Mouse (Mus musculus) heart, adult 8-10 months (tissue): ENCODE measurements around the gene Dnajb13. TPM values are rescaled to one million over a fixed set of nuclear protein-coding genes. Genes with fewer than 3 reads are reported as not detected.

Source experiments
- DNase-seq: peaks from one replicate; pipeline ENCODE4 v3.0.0; 2022; ENCODE audit warnings: low spot score
- total RNA-seq, 4 experiments: library from RNA; stranded (reverse); gene quantifications; 2 replicates each; pipeline ENCODE4 v1.2.4; 2022

Dnajb13 gene
- total RNA-seq, 4 experiments from 2014 or later, result 0.50 TPM; not detected in 3

GRCm38 (mm10) chr7:100459862-100460261 lies 54.9 kb downstream of the Dnajb13 start:
- DNase-seq, result no peak

- DNase-seq, result no peak
These were observed 56.6 kb downstream of the Dnajb13 start for GRCm38 (mm10) chr7:100458153-100458552.

Other genes starting within 250 kb of the Dnajb13 start
- under 1 TPM in 3 of 4 experiments, not detected in 1; 0.12 to 0.29 (median 0.16) TPM for gene P4ha3, start 229.4 kb downstream of the Dnajb13 start, total RNA-seq
- gene C2cd3, start 142.7 kb downstream of the Dnajb13 start, total RNA-seq, result 1 to 10 TPM; 7.5 to 9.7 (median 8.5) TPM
- 10 to 100 TPM; 36.0 to 38.6 (median 36.9) TPM for gene Ppme1, start 142.7 kb downstream of the Dnajb13 start, total RNA-seq
- 10 to 100 TPM; 20.7 to 55.8 (median 48.5) TPM for gene Ucp3, start 42.0 kb downstream of the Dnajb13 start, total RNA-seq
- gene Ucp2, start 21.6 kb downstream of the Dnajb13 start, total RNA-seq, result 100 to 1,000 TPM; 165 to 276 (median 226) TPM
- 10 to 100 TPM; 14.3 to 19.9 (median 17.6) TPM for gene Coa4, start 22.1 kb upstream of the Dnajb13 start, total RNA-seq
- 10 to 100 TPM; 60.7 to 63.9 (median 62.5) TPM for gene Rab6a, start 92.5 kb upstream of the Dnajb13 start, total RNA-seq
- 10 to 100 TPM; 69.4 to 78.5 (median 76.5) TPM for gene Mrpl48, start 93.3 kb upstream of the Dnajb13 start, total RNA-seq
- gene Plekhb1, start 147.5 kb upstream of the Dnajb13 start, total RNA-seq, result 1 to 10 TPM; 2.9 to 3.7 (median 3.4) TPM
- gene Fam168a, start 191.7 kb upstream of the Dnajb13 start, total RNA-seq, result 10 to 100 TPM; 32.7 to 35.7 (median 34.1) TPM